Mouse (Mus musculus): ENCODE results near the gene Vcam1. TPM values are rescaled to one million over a fixed set of nuclear protein-coding genes. Genes with fewer than 3 reads are reported as not detected.

The Vcam1 gene
- total RNA-seq (2014; fragmentation: Nextera tagmentation) = not detected in 2 replicates
- 0.33 and 0.72 TPM in 2 replicates for total RNA-seq (2017)

DNA sequence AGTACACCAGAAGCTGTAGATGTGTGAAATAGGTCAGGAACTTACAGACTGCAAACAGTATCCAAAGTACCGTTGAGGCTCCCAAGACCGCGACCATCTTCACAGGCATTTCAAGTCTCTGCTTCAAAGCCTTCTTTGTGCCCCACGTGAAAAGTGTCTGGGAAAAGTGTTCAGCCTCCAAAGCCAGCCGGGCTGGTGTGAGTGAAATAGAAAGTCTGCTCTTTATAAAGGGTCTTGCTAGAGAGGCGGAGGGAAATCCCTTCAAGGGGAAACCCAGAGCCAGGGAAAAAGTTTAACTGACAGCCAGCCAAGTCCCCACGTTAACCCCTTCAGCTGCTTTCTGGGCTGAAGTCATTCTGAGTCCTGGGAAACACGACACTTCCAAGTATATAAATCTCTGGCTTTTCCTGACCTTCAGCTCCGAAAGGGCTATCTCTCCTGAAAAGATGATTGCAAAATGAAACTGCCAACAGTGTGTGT is at the start of gene Vcam1:
Gene Vcam1 (minus strand): TSS at position 430 of the 480 bp plus-strand sequence.
- no peak for ATAC-seq (replicated peaks; ENCODE audit: low FRiP score, low TSS enrichment, poor library complexity, severe bottlenecking)

DNA sequence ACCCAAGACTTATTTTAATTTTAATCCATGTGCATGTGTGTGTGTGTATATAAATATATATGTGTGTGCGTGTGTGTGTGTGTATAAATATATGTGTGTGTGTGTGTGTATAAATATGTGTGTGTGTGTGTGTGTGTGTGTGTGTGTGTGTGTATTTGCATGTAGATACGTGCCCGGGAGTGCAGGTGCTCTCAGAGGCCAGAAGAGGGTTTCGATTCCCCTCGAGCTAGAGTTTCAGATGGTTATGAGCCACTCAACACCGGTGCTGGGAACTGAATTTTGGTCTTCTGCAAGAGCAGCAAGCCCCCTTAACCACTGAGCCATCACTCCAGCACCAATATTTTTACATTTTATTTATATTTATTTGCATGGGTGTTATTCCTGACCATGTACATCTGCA is 45.6 kb upstream of the Vcam1 start:
- no peak for ATAC-seq (replicated peaks; ENCODE audit: low FRiP score, low TSS enrichment, poor library complexity, severe bottlenecking)

DNA sequence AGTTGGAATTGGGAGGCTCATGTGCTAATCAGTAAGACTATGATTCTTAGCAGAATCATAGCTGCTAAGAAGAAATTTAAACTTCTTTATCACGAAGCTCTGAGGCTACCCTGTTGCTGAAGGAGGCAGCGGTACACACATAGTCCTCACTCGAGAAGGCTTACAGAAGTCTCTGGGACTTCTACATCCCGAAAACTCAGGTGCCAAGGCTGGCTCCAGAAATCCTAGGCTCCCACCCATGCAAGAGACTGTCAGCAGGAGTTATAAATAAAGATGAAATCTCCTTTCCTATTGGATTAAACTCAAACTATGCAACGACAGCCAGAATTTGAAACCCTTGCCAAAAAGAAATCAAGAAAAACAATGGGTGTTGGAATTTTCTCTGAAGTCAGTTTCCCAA is 42.0 kb upstream of the Vcam1 start:
- ATAC-seq (replicated peaks; ENCODE audit: low FRiP score, low TSS enrichment, poor library complexity, severe bottlenecking) = no peak

DNA sequence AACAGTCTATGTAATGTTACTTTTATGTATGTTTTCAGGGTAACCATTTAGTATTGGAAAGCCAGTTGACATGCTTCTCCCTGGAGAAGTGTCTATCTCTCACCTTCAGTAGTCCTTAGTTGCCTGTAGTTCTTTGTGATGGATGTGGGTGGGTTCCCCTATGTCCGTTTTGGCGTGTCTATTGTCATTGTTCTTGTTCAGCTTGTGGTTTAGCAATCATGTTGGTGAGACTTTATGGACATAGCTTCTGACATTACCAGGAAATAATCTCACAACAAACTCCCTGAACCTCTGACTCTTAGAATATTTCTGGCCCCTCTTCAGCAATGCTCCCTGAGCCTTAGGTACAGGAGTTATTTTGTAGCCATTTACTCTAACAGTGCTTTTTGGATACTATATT is 38.6 kb upstream of the Vcam1 start:
- ATAC-seq (replicated peaks; ENCODE audit: low FRiP score, low TSS enrichment, poor library complexity, severe bottlenecking) = no peak

DNA sequence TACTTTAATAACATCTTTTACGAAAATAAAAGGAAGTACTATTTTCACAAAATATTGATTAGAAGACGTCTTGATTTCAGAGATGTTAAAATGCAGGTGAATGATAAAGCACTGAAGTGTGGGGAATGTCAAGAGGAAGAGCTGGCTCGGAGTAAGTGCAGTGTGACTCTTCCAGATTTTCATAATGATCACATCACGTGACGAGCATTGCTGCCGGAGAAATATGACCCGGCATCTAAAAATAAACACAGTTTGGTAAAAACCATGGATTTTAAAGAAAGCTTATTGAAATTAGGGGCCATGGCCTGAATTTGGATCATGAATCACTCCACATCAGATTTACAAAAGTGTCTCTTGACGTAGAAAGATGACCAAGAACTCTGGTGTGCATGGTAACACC is 36.8 kb upstream of the Vcam1 start:
- ATAC-seq (replicated peaks; ENCODE audit: low FRiP score, low TSS enrichment, poor library complexity, severe bottlenecking) = no peak

DNA sequence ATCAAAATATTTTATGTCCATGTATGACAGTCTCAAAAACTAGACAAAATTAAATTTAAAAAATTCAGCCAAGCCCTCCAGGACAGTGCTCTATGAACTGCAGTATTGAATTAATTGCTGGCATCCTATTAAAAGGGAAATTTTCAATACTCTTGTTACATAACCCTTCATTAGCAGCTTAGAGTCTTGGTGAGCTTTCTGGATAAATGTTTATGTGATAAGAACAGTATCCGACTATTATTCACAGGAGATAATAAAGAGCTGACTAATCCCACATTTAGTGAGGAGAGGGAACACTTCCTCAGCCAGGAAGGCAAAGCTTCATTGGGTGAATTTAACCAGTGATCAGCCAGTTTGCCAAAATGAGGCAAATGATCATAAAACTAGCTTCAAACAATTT is 35.5 kb upstream of the Vcam1 start:
- no peak for ATAC-seq (replicated peaks; ENCODE audit: low FRiP score, low TSS enrichment, poor library complexity, severe bottlenecking)

DNA sequence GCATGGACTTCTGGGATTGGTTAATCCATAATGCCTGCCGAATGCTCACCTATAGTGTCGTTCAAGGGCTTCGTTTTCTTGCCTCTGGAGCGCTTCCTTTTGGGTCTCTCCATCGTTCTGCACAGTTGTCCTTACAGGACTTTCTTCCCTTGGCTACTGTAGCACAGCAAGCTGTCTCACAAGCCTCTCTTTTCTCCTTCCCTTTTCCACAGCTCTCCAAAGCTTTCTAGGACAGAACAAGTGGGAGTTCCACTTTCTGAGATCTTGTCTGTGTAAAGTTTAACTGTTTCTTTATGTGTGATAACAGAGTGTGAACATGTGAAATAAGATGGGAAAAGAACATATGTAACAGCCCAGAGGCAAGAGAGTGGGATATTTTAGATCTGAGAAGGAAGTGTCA is 34.0 kb upstream of the Vcam1 start:
- ATAC-seq (replicated peaks; ENCODE audit: low FRiP score, low TSS enrichment, poor library complexity, severe bottlenecking) = no peak

DNA sequence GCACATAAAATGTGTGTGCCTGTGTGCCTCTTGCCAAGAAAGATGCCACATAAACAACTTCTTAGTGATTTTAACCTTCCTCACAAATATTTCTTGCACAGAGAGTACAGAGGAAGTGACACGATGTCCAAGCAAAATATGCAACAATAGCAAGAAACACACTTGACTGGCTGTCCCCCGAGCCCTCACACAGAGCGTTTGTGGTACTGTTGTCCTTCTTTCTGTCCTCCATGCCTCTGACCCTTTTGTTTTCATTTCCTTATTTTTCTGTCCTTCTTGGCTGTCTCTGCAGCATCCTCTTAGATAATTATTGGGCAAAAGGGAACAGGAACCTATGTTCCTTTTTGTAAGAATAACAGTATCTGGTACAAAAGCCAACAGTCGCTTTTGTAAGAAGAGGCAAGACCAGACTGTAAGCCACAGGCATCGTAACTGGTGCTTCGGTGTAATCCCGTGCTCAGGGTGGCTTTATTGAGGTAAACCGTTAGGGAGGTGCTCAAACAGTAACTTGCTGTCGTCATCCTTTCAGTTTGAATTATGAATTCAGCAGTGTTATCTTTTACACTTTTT is 32.7 kb upstream of the Vcam1 start:
- no peak for ATAC-seq (replicated peaks; ENCODE audit: low FRiP score, low TSS enrichment, poor library complexity, severe bottlenecking)

DNA sequence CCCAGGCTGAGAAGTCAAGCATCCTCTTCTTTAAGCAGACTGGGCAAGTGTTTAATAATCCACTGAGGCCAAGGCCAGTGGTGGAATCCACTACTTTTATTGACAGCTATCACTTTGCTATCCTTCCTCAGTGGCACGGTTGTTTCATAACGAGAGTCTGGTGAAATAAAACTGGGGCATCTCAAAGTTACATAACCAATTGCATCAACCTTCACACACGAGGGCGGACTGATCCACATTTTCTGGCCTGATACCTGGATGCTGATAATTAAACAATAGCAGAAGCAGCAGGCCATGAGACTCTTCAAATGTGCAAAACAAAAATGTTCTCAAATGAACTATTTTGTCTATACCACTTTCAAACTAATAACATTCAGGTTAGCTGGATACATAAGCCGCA is 29.9 kb upstream of the Vcam1 start:
- ATAC-seq (replicated peaks; ENCODE audit: low FRiP score, low TSS enrichment, poor library complexity, severe bottlenecking) = no peak

DNA sequence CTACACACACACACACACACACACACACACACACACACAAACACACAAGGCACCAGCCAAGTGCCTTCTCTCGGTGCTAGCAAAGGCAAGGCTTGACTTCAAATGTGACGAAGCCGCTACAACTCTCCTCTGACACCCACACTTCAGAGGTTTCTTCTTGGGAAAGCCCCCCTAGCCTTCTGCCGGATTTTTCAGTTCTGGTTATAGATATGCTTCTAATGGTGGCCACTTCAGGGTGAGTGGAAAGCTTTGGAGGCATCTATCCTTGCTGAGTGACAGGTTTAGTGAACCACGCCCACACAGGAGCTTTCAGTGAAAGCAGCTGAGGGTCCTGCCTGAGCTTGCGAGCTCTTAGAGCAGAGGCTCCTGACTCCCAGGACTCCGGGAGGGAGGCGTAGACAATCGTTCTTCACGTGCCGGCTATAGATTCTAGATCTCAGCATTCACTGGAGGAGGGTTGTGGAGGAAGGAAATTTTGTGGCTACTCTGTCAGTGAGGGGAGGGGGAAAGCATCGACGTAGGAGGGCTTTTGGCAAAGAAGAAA is 28.0 kb upstream of the Vcam1 start:
- ATAC-seq (replicated peaks; ENCODE audit: low FRiP score, low TSS enrichment, poor library complexity, severe bottlenecking) = no peak

DNA sequence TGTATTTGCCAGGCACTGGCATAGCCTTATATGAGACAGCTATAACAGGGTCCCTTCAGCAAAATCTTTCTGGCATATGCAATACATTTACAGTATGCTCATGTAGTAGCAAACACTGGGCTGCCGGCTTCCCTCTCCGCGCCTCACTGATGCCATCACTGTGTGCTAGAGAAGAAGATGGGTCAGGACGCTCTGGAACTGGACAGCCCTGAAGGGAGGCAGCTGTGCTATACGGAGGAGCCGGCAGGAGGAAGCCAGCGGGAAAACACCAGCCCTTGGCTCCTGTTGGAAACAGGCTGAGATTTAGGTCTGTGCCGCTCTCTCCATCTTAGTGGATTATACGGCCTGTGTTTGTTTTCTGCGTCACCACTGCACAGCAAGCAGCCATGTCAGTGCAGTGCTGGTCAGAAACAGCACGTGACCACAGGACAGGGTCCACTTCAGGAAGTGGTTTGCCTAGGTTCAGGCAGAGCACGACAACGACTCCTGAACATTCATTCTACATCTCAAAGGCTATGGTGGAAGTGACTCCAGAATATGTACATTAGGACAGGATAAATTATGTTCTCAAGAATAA is 20.7 kb upstream of the Vcam1 start:
- no peak for ATAC-seq (replicated peaks; ENCODE audit: low FRiP score, low TSS enrichment, poor library complexity, severe bottlenecking)

DNA sequence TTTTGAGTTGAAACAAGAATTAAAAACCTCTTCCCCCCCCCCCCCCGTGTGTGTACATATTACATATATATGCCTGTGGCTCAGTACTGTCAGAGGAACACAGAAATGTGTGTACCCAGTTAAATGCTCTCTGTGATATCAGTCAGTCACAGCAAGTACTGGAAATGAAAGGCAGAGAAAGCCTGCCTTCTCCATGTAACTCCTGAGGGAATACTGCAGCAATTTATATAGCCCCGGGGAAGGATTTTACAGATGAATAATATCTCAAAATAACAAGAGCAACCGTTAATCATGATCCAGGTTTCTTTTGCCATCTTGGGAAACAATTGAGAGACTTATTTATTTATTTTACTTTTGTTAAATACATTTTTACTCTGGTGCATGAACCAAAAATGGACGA is 19.6 kb upstream of the Vcam1 start:
- no peak for ATAC-seq (replicated peaks; ENCODE audit: low FRiP score, low TSS enrichment, poor library complexity, severe bottlenecking)

DNA sequence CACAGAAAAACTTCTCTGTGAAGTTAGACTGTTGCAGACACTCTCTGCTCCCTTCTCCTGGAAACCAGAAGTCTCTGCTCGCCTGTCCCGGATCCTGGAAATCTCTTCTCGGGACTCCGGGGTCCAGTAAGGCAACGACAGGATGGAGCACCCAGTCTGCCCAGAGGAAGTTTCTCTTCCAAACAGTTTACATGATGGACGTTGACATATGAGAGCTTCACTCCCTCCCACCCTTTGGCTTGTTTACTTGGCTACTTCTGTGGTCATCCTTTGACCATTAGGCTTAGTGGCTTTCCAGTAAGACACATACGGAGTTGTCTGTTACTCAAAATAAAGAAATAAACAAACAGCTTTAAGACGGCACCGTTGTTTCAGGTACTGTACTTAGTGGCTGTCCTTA is 19.2 kb upstream of the Vcam1 start:
- no peak for ATAC-seq (replicated peaks; ENCODE audit: low FRiP score, low TSS enrichment, poor library complexity, severe bottlenecking)

DNA sequence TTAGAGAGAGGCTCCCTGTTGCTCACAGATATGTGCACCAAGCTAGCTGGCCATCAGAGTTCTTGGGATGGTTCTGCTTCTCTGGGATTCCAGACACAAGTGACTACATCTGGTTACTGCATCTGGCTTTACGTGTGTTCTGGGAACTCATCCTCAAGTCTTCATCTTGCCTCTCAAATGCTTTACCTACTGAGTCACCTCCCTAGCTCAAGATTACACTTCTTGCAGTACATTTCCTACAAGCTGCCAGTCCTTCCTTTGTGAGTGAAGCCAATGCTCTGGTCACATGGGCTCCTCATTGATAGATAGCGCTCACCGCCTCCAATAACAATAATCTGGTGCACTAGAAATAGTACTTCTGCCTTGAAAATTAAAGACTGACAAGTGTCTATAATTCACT is 11.7 kb upstream of the Vcam1 start:
- no peak for ATAC-seq (replicated peaks; ENCODE audit: low FRiP score, low TSS enrichment, poor library complexity, severe bottlenecking)

DNA sequence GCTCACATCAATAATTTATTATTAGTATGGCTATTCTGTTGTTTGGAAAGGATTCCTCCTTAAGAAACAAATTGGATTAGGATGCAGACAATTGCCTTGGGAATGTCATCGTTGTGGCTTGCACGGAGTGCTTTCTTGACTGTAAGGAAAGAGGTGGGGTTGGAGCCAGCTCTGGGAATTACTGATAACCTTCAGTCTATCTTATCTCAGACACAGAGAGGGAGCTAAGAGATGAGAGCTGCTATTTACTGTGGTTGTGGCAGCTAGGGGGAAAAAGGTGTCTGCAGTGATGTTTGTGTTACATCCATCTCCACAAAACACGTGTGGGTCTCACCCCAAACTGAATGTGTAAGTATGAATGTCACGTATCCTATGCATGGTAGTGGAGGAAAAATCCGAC is 9.5 kb upstream of the Vcam1 start:
- no peak for ATAC-seq (replicated peaks; ENCODE audit: low FRiP score, low TSS enrichment, poor library complexity, severe bottlenecking)

DNA sequence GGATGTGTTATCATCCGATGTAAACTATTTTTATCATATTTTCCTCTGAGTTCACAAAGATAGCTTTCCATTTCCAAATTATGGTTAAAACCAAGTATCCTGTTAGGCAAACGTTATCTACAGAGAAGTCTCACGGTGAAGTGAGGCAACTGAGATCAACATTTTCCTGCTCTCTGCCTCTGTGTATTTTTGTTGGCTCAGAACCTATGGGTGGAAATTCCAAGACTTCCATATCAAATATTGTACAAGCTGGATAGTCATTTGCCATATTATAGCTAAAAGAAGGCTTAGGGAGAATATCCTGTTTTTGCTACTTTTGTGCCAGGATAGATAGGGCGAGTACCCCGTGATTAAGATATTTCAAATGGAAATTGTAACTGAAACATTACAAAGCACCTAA is 8.6 kb upstream of the Vcam1 start:
- ATAC-seq (replicated peaks; ENCODE audit: low FRiP score, low TSS enrichment, poor library complexity, severe bottlenecking) = no peak

DNA sequence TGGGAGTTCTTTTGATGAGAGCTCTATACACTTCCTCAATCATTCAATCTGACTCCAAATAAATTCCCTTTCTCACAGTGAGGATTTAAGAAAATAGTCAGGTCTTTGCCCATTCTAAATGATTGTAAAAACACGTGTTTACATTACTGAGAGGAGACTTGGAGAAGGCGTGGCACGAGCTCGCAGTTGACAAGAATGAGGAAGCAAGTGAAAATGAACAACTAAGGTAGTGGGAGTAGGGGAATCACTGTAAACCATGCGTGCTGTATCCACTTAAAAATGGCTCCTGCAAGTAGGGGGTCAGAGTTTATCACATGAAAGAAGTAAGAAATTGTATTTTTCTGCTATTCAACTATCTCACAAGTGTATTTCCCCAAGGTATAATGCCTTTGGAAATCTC is 3.9 kb upstream of the Vcam1 start:
- no peak for ATAC-seq (replicated peaks; ENCODE audit: low FRiP score, low TSS enrichment, poor library complexity, severe bottlenecking)

DNA sequence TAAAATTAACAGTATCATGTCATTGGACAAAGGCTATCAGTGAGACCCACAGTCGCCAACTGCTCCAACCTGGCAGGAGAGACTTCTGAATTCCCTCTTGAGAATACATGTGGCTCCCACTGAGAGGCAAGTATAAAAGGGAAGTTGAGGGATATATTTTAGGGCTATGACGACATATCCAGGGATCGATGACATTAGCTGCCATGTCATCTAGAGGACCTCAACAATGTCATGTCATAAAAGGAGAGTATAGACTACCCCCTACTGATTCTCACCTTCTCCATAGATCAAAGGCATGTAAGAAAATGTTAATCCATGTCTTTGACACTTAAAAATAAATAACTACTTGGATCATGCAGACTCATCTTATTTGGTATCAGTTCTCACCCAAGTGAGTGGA is 1.2 kb upstream of the Vcam1 start:
- ATAC-seq (replicated peaks; ENCODE audit: low FRiP score, low TSS enrichment, poor library complexity, severe bottlenecking) = no peak

DNA sequence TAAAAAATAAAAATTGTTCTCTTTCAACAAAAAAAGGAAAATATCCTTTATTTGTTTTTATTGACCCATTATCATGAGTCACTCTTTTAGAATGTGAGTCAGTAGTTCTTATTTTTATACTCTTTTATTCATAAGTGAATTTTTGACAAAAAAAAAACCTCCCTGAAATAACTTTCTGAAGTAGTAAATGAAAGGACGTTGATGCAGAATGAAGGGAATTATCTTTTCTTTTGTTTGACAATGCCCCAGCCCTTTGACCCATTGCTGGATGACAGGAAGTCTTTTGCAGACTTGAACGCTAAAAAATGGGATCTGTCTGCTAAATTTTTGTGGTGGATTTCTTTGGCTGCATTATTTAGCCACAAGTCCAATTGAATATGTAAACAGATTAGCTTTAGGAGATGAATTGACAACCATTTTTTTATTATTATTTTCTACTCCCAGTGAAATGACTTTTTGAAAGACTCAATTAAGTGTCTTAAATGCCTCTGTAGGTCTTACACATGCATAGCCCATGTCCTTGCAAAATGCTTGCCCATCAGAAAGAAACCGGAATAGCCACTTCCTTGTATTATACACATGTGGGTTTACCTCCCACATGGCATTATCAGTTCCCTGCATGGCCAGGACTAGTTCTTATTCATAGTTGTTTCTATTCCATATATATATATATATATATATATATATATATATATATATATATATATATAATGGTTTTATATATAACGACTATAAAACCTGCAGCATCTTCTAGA is 530 bp upstream of the Vcam1 start:
- ATAC-seq (replicated peaks; ENCODE audit: low FRiP score, low TSS enrichment, poor library complexity, severe bottlenecking) = no peak

DNA sequence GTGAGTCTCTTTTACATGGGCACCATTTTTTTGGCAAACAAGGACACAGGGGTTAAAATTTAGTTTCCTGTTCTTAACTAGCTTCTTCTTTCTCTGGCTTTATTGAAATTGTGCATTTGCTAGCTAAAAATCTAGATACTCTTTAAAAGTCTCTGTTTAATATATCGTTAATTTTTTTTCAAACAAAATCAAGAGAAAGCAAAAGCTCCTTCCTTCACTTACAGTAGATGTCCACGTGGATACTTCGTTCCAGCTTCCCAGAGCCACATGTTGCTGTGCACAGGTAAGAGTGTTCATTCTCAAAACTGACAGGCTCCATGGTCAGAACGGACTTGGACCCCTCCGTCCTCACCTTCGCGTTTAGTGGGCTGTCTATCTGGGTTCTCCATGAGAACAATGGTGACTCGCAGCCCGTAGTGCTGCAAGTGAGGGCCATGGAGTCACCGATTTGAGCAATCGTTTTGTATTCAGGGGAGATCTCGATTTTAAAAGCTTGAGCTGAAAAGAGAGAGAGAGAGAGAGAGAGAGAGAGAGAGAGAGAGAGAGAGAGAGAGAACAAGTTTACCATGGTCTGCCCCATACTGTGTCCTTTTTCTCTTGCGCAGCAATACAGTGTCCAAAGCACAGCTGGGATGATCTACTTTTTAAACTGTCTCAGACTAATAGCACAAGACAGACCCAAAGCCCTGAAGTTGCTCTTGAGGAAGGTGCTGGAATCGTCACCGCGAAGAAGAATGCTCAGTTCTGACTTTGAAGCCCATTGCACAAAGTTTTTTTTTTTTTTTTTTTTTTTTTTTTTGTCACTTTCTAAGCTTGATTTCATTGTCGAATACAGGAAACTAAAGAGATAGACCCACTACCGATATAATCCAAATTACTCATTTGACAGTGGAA is 930 bp downstream of the Vcam1 start:
- ATAC-seq (replicated peaks; ENCODE audit: low FRiP score, low TSS enrichment, poor library complexity, severe bottlenecking) = no peak
